Mouse (Mus musculus): ENCODE data around the gene Armc3.
"Not testable (repeated sequence)": the region's sequence is repeated elsewhere in the genome, so short reads cannot be mapped to it uniquely, and the experiment has no call there.

Armc3 gene

DNA sequence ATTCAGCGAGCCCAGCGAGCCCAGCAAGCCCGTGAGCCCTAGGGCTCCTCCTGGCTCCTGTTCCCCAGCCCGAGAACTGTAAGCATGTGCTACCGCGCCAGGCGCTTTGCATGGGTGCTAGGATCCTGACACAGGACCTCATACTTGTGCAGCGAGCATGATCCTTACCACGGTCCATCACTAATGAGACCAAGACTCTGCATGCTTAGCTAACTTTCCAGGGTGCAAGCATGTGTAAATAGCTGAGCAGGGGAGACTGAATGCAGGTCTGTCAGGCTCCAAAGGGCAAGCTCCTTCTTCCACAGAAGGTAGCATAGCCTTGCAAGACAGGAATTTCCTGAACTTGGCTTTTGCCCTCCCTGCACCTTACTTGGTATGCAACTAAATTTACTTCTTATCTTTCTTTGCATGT, 71.6 kb downstream of the Armc3 start:
- no peak for DNase-seq (ENCODE audit: low spot score in 2 of 2)

DNA sequence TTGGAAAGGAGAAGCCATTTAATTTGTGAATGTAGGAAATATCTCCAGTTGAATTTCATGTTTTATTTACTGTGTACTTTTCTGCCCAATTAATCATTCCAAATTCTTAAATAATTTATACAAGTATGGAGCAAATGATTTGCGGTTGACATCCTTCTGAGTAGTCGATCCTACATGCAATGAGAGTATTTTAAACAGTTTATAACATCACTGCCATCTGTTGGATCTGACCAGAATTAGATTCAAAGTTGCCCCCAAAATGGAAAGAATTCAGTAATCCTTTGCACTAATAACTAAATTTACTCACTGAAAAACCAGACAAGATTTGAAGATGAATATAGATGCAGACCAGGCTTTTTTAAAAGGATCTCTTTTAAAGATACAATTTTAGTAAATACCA, 75.5 kb downstream of the Armc3 start:
- no peak for DNase-seq (ENCODE audit: low spot score in 2 of 2)

DNA sequence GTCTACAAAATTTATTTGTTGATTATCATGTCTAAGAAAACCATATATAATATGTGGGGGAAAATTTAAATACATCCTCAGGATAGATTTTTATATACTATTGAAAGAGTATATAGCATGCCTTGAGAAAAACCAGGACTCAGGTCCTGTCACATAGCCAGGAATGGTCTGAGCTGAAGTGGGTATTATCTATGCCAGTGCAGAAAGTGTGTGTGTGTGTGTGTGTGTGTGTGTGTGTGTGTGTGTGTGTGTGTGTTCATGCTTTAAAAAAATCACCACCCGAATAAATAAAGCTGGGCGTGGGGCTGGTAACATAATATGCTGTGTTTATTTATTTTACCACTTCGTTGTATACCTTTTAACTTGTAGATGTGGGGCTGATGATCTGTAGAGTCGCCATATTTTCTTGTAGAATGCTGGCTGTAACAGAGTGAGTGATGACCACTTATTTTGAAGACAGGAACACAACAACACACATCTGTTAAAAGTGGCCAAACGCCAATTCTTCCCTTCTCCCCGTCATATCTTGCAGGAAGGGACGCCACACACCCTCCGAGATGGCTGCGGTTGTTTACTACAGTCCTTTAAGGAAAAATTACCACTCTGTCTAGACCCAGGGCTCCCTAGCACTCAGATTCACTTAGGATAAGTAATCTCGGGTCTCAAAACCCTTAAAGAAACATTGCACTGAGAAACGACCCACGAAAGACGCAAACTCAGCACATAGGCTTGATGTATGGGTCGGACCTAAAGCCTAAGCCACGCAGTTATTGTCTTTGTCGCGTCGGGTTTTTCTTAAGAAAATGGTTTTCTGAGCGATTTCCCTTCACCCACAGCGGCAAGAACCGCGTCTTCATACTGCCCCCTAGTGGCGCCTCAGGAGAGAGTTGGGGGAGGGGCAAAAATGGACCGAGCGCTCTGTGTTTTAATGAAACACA, 76.8 kb downstream of the Armc3 start:
- DNase-seq (ENCODE audit: low spot score in 2 of 2), result peak; percentile 62 to 83

DNA sequence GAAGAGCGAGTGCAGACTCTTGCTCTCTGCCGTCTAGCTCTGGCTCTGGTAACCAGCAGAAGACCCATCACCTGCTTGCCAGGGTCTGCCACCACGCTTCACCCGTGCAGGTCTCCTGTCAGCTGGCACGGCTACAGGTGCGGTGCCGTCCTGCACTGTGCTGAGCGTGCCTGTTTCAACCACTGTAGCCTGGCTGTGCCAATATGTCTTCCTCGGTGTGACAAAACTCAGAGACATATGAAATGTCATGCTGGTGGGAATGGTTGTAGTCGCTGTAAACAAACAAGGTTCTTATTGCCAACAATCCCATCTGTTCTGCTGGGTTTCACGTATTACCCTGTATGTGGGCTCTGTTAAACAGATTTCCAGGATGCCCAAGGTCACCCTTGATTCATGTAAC, 81.2 kb downstream of the Armc3 start:
- DNase-seq (ENCODE audit: low spot score in 2 of 2), result no peak

DNA sequence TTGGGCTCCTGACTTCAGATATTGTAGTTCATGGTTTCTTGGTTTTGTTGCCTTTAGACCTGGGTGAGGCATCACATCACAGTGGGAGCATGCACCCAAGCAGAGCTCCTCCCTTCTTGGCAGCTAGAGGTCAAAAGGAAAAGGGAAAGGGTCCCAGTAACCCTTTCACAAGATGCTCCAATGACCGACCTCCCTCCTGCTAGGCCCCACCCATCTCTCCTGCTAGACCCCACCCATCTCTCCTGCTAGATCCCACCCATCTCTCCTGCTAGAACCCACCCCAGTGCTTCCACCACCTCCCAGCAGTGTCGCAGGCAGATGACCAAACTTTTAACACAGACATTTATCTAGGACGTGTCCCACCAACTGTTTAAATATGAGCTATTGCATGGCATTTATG, 93.3 kb downstream of the Armc3 start:
- DNase-seq (ENCODE audit: low spot score in 2 of 2), result no peak

DNA sequence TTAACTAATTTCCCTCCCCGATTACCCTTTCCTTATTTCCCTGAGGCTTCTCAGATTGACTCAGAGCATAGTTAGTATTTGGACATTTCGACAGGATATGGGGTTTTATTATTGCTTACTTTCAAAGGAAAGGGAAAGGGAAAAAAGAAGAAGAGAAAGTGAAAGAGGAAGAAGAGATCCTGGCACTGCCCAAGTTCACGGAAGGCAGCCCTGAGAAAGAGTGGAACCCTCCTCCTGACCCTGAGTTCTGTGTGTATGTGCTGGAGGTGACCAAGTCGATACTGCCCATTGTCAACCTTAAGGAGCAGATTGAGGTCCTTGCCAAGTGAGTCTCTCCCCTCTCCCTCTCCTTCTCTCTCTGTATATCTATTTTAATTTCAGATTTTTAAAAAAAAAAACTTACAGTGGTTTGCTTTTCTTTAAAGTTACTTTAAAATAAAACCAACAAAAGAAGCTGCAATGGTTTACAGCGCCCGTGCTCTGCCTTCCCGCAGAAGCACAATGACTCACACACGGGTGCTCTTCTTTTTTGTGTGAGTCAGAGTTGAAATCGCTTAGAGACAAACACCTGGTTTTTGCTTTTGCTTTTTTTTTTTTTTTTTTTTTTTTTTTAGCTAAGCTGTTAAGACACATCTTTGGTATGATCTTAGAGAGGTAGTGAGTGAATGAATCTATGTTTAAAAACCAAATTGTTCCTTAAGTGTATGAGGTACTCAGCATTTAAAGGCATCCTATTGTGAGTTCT, 101.4 kb downstream of the Armc3 start:
- DNase-seq (ENCODE audit: low spot score in 2 of 2), result no peak

DNA sequence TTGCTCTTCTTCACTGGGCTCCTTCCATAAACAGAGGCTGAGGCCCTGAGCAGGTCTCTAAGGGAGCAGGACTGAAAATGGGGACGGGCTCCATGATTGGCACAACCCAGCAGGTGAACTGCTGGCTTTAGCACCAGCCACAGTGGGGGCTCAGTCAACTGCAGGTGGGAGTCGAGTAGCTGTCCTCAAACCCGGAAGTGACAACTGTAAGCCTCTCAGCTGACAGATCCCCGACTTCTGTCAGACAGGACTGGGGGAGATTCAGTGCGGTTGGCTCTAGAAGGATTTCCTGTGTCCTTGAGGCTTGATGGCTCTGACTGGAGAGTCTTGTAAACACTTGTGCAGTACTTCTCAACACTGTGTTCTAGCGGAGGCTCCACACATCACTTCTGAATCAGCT, 102.1 kb downstream of the Armc3 start:
- DNase-seq (ENCODE audit: low spot score in 2 of 2), result peak; percentile 22 to 40

DNA sequence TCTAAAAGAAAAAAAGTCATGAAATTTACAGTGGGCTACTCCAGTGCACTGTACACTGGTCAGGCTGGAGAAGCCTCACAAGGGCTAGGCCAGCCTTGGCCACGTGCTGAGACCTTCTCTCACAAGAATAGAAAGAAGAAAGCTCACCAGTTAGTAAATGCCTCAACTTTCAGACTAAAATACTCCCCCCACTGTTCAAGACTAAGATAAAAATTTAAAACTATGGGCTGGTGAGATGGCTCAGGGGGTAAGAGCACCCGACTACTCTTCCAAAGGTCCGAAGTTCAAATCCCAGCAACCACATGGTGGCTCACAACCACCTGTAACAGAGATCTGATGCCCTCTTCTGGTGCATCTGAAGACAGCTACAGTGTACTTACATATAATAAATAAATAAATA, 104.0 kb downstream of the Armc3 start:
- not testable (repeated sequence) for DNase-seq (ENCODE audit: low spot score in 2 of 2)

DNA sequence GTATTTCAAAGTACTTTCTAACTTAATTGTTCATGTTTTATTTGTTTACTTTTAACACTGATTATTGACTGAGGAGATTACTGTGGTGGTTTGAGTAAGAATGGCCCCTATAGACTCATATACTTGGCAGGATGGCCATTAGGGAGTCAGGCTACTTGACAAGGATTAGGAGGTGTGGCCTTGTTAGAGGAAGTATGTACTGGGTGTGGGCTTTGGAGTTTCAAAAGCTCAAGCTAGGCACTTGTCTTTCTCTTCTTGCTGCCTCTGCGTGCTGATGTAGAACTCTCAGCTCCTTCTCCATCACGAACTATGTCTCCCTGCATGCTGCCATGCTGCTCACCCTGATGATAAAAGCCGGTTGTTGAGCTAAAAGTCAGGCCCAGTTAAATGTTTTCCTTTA, 111.4 kb downstream of the Armc3 start:
- no peak for DNase-seq (ENCODE audit: low spot score in 2 of 2)

DNA sequence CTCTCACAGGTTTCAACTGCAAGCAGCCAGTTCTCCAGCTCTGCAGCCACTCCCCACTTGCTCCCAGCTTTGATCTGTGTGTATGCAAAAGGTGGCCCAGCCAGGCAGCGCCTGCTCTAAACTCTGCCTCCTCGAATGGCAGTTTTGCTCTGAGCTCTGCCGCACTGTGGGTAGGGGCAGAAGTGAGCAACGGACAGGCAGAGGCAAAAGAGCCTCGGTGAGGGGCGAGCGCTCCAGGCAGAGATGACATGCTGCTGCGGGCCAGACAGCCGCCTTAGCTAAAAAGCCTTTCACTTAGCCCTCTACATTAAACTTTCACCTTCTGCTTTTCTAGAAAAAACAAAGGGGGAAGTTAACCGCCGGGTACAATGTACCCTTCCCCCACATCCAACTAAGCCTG, 117.0 kb downstream of the Armc3 start:
- no peak for DNase-seq (ENCODE audit: low spot score in 2 of 2)

DNA sequence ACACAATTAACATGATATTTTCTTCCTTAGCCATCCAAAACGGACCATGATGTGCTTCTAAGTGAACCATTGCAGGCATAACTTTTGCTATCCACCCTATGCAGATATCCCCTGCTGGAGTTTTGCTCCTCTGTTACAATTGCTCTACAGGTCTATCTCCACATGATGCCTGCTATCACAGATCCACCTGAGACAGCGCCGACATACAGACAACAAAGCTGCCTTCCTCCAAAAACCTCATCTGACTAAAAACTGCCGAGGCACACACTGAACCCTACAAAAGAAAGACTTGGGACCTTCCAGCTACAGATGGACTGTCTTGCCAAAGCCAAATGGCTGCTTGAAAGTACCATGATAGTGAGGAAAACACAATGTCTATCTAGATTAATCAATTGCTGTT, 117.6 kb downstream of the Armc3 start:
- no peak for DNase-seq (ENCODE audit: low spot score in 2 of 2)

DNA sequence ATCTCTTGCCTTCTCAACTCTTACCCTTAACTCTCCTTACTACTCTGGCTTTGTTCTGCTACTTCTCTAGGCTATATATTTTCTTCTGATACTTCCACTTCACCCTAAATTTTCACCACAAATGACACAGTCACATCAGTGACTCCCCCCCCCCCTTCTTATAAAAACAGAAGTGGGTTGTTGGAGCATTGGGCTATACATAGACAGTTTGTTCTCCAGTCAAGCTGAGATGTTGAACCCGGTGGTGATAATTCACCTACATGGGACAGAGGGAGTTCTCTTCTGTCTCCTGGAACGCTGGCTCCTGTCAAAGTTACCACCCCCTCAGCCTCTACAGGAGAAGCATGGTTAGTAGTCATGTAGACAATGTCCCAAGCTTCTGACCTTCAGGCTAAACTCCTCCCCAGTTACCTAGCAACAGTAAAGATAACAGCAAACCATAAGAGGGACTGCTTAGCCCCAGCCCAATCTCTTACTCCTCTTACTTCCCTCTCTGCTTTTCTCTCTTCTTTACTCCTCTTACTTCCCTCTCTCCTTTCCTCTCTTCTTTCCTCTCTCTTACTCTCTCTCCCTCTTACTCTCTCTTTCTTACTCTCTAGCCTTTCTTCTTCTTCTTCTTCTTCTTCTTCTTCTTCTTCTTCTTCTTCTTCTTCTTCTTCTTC, 118.2 kb downstream of the Armc3 start:
- DNase-seq (ENCODE audit: low spot score in 2 of 2), result not testable (repeated sequence)

DNA sequence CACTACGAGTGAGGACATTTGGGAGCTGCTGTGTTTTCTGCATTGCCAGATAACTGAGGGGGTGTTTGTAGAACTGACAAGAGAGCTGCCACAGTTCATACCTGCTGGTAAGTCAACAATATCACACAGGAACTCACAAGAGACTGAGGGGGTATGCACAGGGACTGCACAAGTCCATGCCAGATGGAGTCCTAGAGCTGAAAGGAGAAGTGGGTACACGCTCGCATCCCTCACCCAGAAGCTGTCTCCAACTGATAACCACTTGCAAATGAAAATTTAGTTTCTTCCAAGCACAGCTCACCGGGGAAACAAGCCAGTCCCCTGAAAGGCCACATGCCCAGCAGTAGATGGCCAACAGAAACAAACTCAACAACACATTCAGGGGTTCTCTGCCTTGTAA, 119.4 kb downstream of the Armc3 start:
- no peak for DNase-seq (ENCODE audit: low spot score in 2 of 2)

DNA sequence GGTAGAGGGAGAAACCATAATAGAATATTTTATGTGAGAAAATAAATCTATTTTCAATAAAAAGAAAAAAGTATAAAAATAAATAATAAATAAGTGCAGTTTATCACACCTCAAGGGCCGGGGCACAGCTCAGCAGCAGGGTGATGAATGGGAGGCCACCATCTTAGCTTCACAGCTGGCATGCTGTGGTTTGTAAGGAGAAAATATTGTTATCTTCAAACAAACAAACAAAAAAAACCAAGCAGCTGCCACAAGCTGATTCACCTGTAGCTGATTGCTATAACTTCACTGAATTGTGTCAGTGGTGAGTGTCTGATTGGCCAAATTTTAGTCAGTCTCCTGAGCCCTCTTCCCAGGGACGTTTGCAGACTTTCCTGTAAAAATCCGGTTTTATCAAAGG, 120.2 kb downstream of the Armc3 start:
- no peak for DNase-seq (ENCODE audit: low spot score in 2 of 2)

DNA sequence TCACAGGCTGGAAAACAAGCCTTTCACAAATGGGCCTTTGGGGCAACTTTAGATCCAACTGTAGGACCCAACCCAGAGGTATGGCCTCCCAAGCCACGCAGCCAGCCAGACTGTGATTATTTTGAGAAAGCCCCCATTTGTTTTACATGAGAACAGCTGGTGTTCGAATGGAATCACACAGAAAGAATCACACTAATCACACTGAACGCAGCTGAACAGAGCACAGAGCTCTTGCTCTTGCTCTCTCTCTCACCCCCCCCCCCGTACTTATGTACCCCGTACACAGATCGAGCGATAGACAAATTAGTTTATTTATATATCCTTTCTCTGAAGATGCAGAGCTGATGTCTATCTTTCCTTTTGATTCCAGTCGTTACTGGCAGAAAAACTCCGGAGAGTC, 123.3 kb downstream of the Armc3 start:
- no peak for DNase-seq (ENCODE audit: low spot score in 2 of 2)

DNA sequence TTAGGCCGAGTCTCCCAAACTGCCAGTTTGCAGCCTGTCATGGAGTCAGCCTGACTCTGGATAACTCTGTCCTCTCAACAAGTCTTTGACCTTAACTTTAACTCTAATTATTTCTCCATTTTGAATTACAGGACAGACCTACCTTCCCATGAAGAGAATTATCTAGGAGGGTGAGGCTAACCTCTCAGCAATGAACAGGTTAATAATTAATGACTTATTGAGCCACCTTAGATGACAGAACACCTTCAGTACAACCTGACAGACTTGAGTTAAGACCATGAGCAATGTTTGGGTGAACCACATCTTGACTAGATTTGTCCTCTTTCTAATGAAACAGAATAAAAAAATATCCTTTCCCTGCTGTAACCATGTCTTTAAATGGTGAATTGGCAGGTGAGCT, 127.3 kb downstream of the Armc3 start:
- no peak for DNase-seq (ENCODE audit: low spot score in 2 of 2)

DNA sequence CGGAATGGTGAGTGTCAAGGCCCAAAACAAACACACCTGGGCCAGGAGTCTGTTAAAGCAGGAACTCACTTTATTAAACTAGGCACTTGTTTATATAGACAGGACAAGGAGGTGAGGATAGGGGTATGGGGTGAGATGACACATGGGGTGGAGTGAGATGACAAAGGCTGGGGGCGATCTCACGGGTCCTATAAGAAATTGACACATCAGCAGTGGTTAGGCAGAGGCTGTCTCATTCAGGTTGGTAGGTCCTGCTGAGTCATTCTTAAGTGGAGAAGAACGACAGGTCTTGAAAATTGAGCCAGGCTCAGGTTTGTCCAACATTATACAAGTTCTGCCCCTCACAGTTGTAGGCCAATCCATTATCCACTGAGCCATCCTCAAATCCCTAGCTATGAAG, 128.7 kb downstream of the Armc3 start:
- no peak for DNase-seq (ENCODE audit: low spot score in 2 of 2)

DNA sequence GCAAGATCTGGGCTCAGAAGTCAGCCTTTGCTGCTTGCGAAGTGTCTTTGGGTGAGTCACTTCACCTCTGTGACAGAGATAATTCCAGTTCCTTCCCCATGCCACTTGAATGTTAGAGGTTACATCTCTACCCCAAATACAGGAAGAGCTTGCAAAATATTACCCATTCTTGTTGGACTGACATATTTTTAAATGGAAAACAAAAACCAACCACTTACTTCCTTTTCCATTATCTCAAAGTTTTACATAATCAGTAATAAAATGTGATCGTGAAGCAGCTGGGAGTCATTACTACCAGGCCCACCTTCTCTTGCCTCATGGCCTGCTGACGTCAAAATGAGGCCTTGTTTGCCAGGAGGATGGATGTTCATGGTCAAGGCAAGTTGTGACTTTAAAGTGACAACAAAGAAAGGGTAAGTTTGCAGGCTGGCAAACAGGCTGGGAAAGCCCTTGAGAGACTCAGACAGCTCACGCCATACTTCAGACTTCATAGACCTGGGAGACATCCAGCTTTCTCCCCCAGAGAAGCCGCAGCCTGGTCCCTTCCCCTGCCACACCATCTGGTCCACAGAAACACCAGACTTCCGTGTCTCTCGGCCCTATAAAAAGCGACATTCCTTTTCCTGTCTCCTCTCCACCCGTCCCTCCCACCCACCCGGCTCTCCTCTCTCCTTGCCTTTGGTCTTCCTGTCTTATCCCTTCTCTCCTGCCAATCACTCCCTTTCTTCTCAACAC, 145.0 kb downstream of the Armc3 start:
- no peak for DNase-seq (ENCODE audit: low spot score in 2 of 2)

DNA sequence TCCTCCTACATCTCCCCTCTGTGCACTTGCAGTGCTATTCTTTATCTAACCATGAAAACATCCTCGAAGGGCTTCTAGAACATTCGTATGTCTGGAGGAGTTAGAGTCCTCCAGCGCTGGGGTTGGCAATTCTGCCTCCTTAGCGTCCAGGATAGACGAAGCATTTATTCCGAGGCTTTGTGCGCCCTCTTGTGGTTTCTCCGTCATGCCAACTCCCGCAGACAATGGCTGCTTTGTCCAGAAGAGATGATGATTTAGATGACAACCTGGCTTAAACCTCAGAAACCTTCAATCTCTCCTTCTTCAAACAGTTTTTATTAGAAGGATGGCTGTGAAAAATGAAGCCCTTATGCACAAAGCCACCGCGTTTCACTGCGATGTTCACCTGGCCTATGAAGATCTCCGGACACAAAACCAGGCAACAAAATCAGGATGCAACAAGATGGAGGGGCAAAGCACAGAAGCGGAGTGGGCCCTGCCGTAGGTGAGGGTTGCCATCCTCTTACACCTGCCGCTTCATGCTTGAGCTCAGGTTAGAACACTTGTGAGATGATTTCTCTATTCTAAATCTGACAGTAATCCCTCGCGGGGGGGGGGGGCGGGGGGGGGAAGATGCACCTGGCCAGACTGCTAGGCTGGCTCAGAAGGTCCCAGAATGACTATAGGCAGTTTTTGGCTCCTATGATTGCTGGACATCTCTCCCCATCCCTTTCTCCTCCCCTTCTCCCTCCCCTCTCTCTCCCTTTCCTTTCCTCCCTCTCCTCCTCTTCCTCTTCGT, 145.7 kb downstream of the Armc3 start:
- peak; percentile 50 to 85 for DNase-seq (ENCODE audit: low spot score in 2 of 2)

DNA sequence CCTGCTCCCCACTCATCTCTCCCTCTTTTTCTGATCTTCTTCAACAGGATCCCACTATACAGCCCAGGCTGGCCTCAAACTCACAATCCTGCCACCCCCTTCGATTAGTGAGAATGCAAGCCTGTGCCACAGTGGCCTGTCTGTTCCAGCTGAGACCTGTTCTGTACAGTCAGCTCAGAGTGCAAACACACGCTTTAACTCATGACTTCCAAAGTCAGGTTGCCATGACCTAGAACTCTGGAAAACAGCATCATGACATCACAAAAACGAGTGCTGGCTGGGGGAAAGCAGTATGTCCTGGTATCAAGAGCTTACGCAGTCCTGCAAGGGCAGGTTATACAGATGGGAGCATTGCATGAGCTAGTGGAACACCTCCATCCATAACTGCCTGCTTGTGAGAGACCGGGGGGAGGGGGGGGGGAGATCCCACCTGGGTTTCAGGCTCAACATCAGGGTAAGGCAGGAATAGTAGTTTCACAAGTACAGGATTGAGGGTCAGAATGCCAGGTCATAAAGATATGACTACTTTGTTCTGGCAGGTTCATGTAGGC, 146.4 kb downstream of the Armc3 start:
- no peak for DNase-seq (ENCODE audit: low spot score in 2 of 2)

DNA sequence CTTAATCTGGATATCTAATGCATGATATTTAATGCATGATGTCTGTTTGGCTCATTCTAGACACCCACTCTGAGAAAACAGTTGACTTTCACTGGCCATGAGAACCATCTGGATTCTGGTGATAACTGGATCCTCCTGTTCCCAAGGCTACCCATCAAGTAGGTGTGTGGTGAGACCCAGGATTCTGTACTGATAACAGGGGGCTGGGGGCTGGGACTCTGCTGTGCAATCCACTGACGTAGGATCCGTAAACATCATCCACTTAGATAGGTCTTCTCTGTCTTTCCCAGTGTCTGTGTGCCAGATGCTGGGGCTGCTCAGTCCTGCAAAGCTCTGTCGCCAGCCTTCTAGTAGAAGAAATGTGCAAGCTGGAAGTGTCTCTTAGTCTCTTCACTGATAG, 149.4 kb downstream of the Armc3 start:
- DNase-seq (ENCODE audit: low spot score in 2 of 2), result no peak

Measured in spleen, postnatal 10 days (tissue).